Mouse (Mus musculus): ENCODE data around the gene Nrp1. TPM values are rescaled to one million over a fixed set of nuclear protein-coding genes. Genes with fewer than 3 reads are reported as not detected.

Nrp1 gene
- polyA plus RNA-seq (2012; ENCODE audit: insufficient read depth, low replicate concordance): 1.00 and 1.1 TPM in 2 replicates

- Histone ChIP-seq H3K36me3 (replicated peaks; ENCODE audit: low read length) (no peaks in the 10 kb centered on the region), H3K4me1 (peaks cover 46% of the 10 kb centered on the region), H3K4me3 (replicated peaks) (peak within 1 kb of the TSS; percentile 91), H3K9me3 (no peaks in the 10 kb centered on the region), H3K27me3 (replicated peaks) (peaks cover 79% of the 10 kb centered on the region)
- no peak for TF ChIP-seq FLI1 (IDR thresholded peaks at IDR 0.05; ENCODE audit: low read length)
- no peak for TF ChIP-seq GATA1 (IDR thresholded peaks at IDR 0.05; ENCODE audit: borderline replicate concordance, low read length)
Measured at GRCm38 (mm10) chr8:128358406-128358755, at the start of gene Nrp1. Gene Nrp1, plus strand, starts transcription at chr8:128358604.

- no peak overlapping the region for H3K4me3 ChIP-seq (replicated peaks)
- H3K9me3 ChIP-seq: peaks cover 7% of the 10 kb centered on the region
Measured at GRCm38 (mm10) chr8:128320797-128321196, 37.6 kb upstream of the Nrp1 start.

GRCm38 (mm10) chr8:128327281-128327680 is 31.1 kb upstream of the Nrp1 start:
- no peaks in the 10 kb centered on the region for H3K27me3 ChIP-seq (replicated peaks)
- TF ChIP-seq GATA1 (IDR thresholded peaks at IDR 0.05; ENCODE audit: borderline replicate concordance, low read length) (no peak), FLI1 (IDR thresholded peaks at IDR 0.05; ENCODE audit: low read length) (no peak)

More at GRCm38 (mm10) chr8:128320797-128321196, 37.6 kb upstream of the Nrp1 start:
- TF ChIP-seq GATA1 (IDR thresholded peaks at IDR 0.05; ENCODE audit: borderline replicate concordance, low read length) (no peak), FLI1 (IDR thresholded peaks at IDR 0.05; ENCODE audit: low read length) (no peak)
- H3K4me1 ChIP-seq: peaks cover 22% of the 10 kb centered on the region; the same call in 1 of the 2 replicates
- H3K27me3 ChIP-seq (replicated peaks): no peaks in the 10 kb centered on the region
- H3K36me3 ChIP-seq (replicated peaks; ENCODE audit: low read length): no peaks in the 10 kb centered on the region

GRCm38 (mm10) chr8:128327922-128328321 is 30.5 kb upstream of the Nrp1 start:
- Histone ChIP-seq H3K27me3 (replicated peaks) (no peaks in the 10 kb centered on the region), H3K36me3 (replicated peaks; ENCODE audit: low read length) (no peaks in the 10 kb centered on the region), H3K9me3 (no peaks in the 10 kb centered on the region), H3K4me3 (replicated peaks) (no peak overlapping the region), H3K4me1 (peaks cover 15% of the 10 kb centered on the region)
- no peak for TF ChIP-seq FLI1 (IDR thresholded peaks at IDR 0.05; ENCODE audit: low read length)
- TF ChIP-seq GATA1 (IDR thresholded peaks at IDR 0.05; ENCODE audit: borderline replicate concordance, low read length): no peak

More at GRCm38 (mm10) chr8:128327281-128327680, 31.1 kb upstream of the Nrp1 start:
- Histone ChIP-seq H3K36me3 (replicated peaks; ENCODE audit: low read length) (no peaks in the 10 kb centered on the region), H3K4me3 (replicated peaks) (no peak overlapping the region), H3K4me1 (peaks cover 8% of the 10 kb centered on the region), H3K9me3 (no peaks in the 10 kb centered on the region)

GRCm38 (mm10) chr8:128329502-128329901 is 28.9 kb upstream of the Nrp1 start:
- H3K4me1 ChIP-seq: peaks cover 24% of the 10 kb centered on the region
- H3K36me3 ChIP-seq (replicated peaks; ENCODE audit: low read length): no peaks in the 10 kb centered on the region
- TF ChIP-seq FLI1 (IDR thresholded peaks at IDR 0.05; ENCODE audit: low read length): no peak
- TF ChIP-seq GATA1 (IDR thresholded peaks at IDR 0.05; ENCODE audit: borderline replicate concordance, low read length): no peak
- no peaks in the 10 kb centered on the region for H3K27me3 ChIP-seq (replicated peaks)
- H3K4me3 ChIP-seq (replicated peaks): no peak overlapping the region
- no peaks in the 10 kb centered on the region for H3K9me3 ChIP-seq

GRCm38 (mm10) chr8:128335976-128336375 is 22.4 kb upstream of the Nrp1 start:
- TF ChIP-seq FLI1 (IDR thresholded peaks at IDR 0.05; ENCODE audit: low read length) (no peak), GATA1 (IDR thresholded peaks at IDR 0.05; ENCODE audit: borderline replicate concordance, low read length) (no peak)
- Histone ChIP-seq H3K4me3 (replicated peaks) (no peak overlapping the region), H3K36me3 (replicated peaks; ENCODE audit: low read length) (no peaks in the 10 kb centered on the region), H3K4me1 (peaks cover 36% of the 10 kb centered on the region), H3K27me3 (replicated peaks) (no peaks in the 10 kb centered on the region), H3K9me3 (no peaks in the 10 kb centered on the region)

GRCm38 (mm10) chr8:128338951-128339350 is 19.5 kb upstream of the Nrp1 start:
- TF ChIP-seq GATA1 (IDR thresholded peaks at IDR 0.05; ENCODE audit: borderline replicate concordance, low read length): no peak
- no peak for TF ChIP-seq FLI1 (IDR thresholded peaks at IDR 0.05; ENCODE audit: low read length)
- Histone ChIP-seq H3K9me3 (no peaks in the 10 kb centered on the region), H3K4me3 (replicated peaks) (no peak overlapping the region), H3K36me3 (replicated peaks; ENCODE audit: low read length) (no peaks in the 10 kb centered on the region), H3K4me1 (peaks cover 17% of the 10 kb centered on the region), H3K27me3 (replicated peaks) (no peaks in the 10 kb centered on the region)

- TF ChIP-seq FLI1 (IDR thresholded peaks at IDR 0.05; ENCODE audit: low read length) (no peak), GATA1 (IDR thresholded peaks at IDR 0.05; ENCODE audit: borderline replicate concordance, low read length) (no peak)
- Histone ChIP-seq H3K36me3 (replicated peaks; ENCODE audit: low read length) (no peaks in the 10 kb centered on the region), H3K27me3 (replicated peaks) (no peaks in the 10 kb centered on the region), H3K4me3 (replicated peaks) (no peak overlapping the region), H3K4me1 (peaks cover 17% of the 10 kb centered on the region), H3K9me3 (no peaks in the 10 kb centered on the region)
Measured at GRCm38 (mm10) chr8:128339521-128339920, 18.9 kb upstream of the Nrp1 start.

GRCm38 (mm10) chr8:128350405-128350804 is 8.0 kb upstream of the Nrp1 start:
- Histone ChIP-seq H3K27me3 (replicated peaks) (peaks cover 6% of the 10 kb centered on the region), H3K4me1 (peaks cover 35% of the 10 kb centered on the region), H3K9me3 (peaks cover 4% of the 10 kb centered on the region; the same call in 1 of the 2 replicates), H3K36me3 (replicated peaks; ENCODE audit: low read length) (no peaks in the 10 kb centered on the region), H3K4me3 (replicated peaks) (no peak overlapping the region)
- TF ChIP-seq GATA1 (IDR thresholded peaks at IDR 0.05; ENCODE audit: borderline replicate concordance, low read length) (no peak), FLI1 (IDR thresholded peaks at IDR 0.05; ENCODE audit: low read length) (no peak)

GRCm38 (mm10) chr8:128351211-128351610 is 7.2 kb upstream of the Nrp1 start:
- H3K9me3 ChIP-seq: peaks cover 4% of the 10 kb centered on the region; the same call in 1 of the 2 replicates
- peaks cover 37% of the 10 kb centered on the region for H3K4me1 ChIP-seq
- H3K4me3 ChIP-seq (replicated peaks): no peak overlapping the region
- no peaks in the 10 kb centered on the region for H3K36me3 ChIP-seq (replicated peaks; ENCODE audit: low read length)
- TF ChIP-seq GATA1 (IDR thresholded peaks at IDR 0.05; ENCODE audit: borderline replicate concordance, low read length) (no peak), FLI1 (IDR thresholded peaks at IDR 0.05; ENCODE audit: low read length) (no peak)
- H3K27me3 ChIP-seq (replicated peaks): peaks cover 12% of the 10 kb centered on the region

All from megakaryocyte, embryonic 14.5 days (primary cell).